Mouse (Mus musculus) forebrain, embryonic 16.5 days (tissue): ENCODE results near the gene Plxnb2. TPM values are rescaled to one million over a fixed set of nuclear protein-coding genes. Genes with fewer than 3 reads are reported as not detected.

Source experiments
- ATAC-seq: fragments of 200-750 bp; cut with Nextera tagmentation; 2 replicates; pipeline ENCODE4 v1.8.0; 2017; ENCODE audit warnings: mild to moderate bottlenecking, moderate library complexity
- H3K27ac ChIP-seq: fragments of 300-500 bp; sonication (generic); 2 replicates; pipeline ENCODE4 v1.5.1; 2014; ENCODE audit warnings: low read length, control low read depth
- H3K27me3 ChIP-seq: fragments of 300-500 bp; sonication (generic); replicated peaks from 2 replicates; pipeline ENCODE4 v1.6.1; 2014; ENCODE audit warnings: low read length; ENCODE audit not compliant: control insufficient read depth, insufficient read depth
- H3K36me3 ChIP-seq: fragments of 300-500 bp; sonication (generic); 2 replicates; pipeline ENCODE4 v1.6.1; 2014; ENCODE audit not compliant: control insufficient read depth, insufficient read depth
- H3K4me1 ChIP-seq: fragments of 300-500 bp; sonication (generic); replicated peaks from 2 replicates; pipeline ENCODE4 v1.6.1; 2014; ENCODE audit warnings: low read length; ENCODE audit not compliant: control insufficient read depth, insufficient read depth
- H3K4me2 ChIP-seq: fragments of 300-500 bp; sonication (generic); 2 replicates; pipeline ENCODE4 v1.6.1; 2014; ENCODE audit warnings: mild to moderate bottlenecking, low read length, control low read depth
- H3K4me3 ChIP-seq: fragments of 300-500 bp; sonication (generic); replicated peaks from 2 replicates; pipeline ENCODE4 v1.5.1; 2014; ENCODE audit warnings: mild to moderate bottlenecking, low read length, control low read depth
- H3K9ac ChIP-seq: fragments of 300-500 bp; sonication (generic); replicated peaks from 2 replicates; pipeline ENCODE4 v1.6.1; 2014; ENCODE audit warnings: low read depth, low read length, control low read depth
- H3K9me3 ChIP-seq: fragments of 300-500 bp; sonication (generic); 2 replicates; pipeline ENCODE4 v1.6.1; 2016; ENCODE audit warnings: low read length; ENCODE audit not compliant: control insufficient read depth
- WGBS: fragments of 180-500 bp; shearing (Covaris S2); extraction: QIAGEN DNeasy Blood & Tissue Kit; methylation state at CpG from one replicate; pipeline ENCODE4 v1.1.7; 2014; 5-methylcytosine and 5-hydroxymethylcytosine counted together
- polyA plus RNA-seq: library from polyadenylated mRNA; unstranded; fragments of >200 nt; fragmentation: Nextera tagmentation; extraction: Ambion mirVana; gene quantifications from 2 replicates; pipeline ENCODE4 v1.2.1, GENCODE M21; 2015

Gene Plxnb2
- polyA plus RNA-seq, 1 experiment from 2014 or later: 112 TPM

- no peak for ATAC-seq
- H3K4me3 ChIP-seq: no peak overlapping the region
- H3K27me3 ChIP-seq: no peaks in the 10 kb centered on the region
- 89% methylated on average over 4 of the region's 4 CpGs for WGBS
- H3K9me3 ChIP-seq: no peaks in the 10 kb centered on the region; the same call in 1 of the 2 replicates
- peaks cover 7% of the 10 kb centered on the region for H3K4me1 ChIP-seq
- no peak overlapping the region for H3K27ac ChIP-seq
- no peak overlapping the region for H3K9ac ChIP-seq
- H3K36me3 ChIP-seq: no peaks in the 10 kb centered on the region
- H3K4me2 ChIP-seq: no peak overlapping the region
Observed at GRCm38 (mm10) chr15:89207457-89207856, 26.9 kb upstream of the Plxnb2 start.

GRCm38 (mm10) chr15:89197056-89197455 is 16.5 kb upstream of the Plxnb2 start:
- H3K27me3 ChIP-seq: no peaks in the 10 kb centered on the region
- peaks cover 14% of the 10 kb centered on the region for H3K4me1 ChIP-seq
- peak overlapping the region; percentile 98 for H3K27ac ChIP-seq
- no peaks in the 10 kb centered on the region for H3K36me3 ChIP-seq
- H3K4me2 ChIP-seq: peak overlapping the region; percentile 82
- WGBS: 73% methylated on average over 15 of the region's 15 CpGs
- no peaks in the 10 kb centered on the region for H3K9me3 ChIP-seq
- ATAC-seq: no peak
- H3K4me3 ChIP-seq: peak overlapping the region; percentile 100
- H3K9ac ChIP-seq: peak overlapping the region; percentile 99

GRCm38 (mm10) chr15:89196313-89196706 is 15.7 kb upstream of the Plxnb2 start, which contains the start of gene Dennd6b:
Gene Dennd6b, minus strand, starts transcription at chr15:89196496.
- H3K27me3 ChIP-seq: no peaks in the 10 kb centered on the region
- no peaks in the 10 kb centered on the region for H3K36me3 ChIP-seq
- no peaks in the 10 kb centered on the region for H3K9me3 ChIP-seq
- peak within 1 kb of the TSS; percentile 99 for H3K9ac ChIP-seq
- H3K4me3 ChIP-seq: peak within 1 kb of the TSS; percentile 100
- H3K27ac ChIP-seq: peak within 1 kb of the TSS; percentile 98
- H3K4me1 ChIP-seq: peaks cover 14% of the 10 kb centered on the region
- WGBS: under 1% methylated on average over 38 of the region's 38 CpGs
- peak within 1 kb of the TSS; percentile 82 for H3K4me2 ChIP-seq
- ATAC-seq: peak; percentile 99

GRCm38 (mm10) chr15:89195690-89196312 is 15.2 kb upstream of the Plxnb2 start:
- no peaks in the 10 kb centered on the region for H3K36me3 ChIP-seq
- peak overlapping the region; percentile 82 for H3K4me2 ChIP-seq
- peak; percentile 93 for ATAC-seq
- H3K27me3 ChIP-seq: no peaks in the 10 kb centered on the region
- H3K9ac ChIP-seq: peak overlapping the region; percentile 99
- peak overlapping the region; percentile 98 for H3K27ac ChIP-seq
- no peaks in the 10 kb centered on the region for H3K9me3 ChIP-seq
- peak overlapping the region; percentile 100 for H3K4me3 ChIP-seq
- peaks cover 14% of the 10 kb centered on the region for H3K4me1 ChIP-seq
- under 1% methylated on average over 25 of the region's 25 CpGs for WGBS

- H3K9ac ChIP-seq: peak overlapping the region; percentile 99
- WGBS: 31% methylated on average over 6 of the region's 6 CpGs
Observed at GRCm38 (mm10) chr15:89195261-89195681, 14.7 kb upstream of the Plxnb2 start.

GRCm38 (mm10) chr15:89184937-89185227 is 4.3 kb upstream of the Plxnb2 start:
- Histone ChIP-seq H3K9ac (no peak overlapping the region), H3K4me1 (peaks cover 29% of the 10 kb centered on the region), H3K27me3 (no peaks in the 10 kb centered on the region), H3K27ac (peak overlapping the region; percentile 19; the same call in 1 of the 2 replicates), H3K4me2 (no peak overlapping the region), H3K36me3 (peaks cover 4% of the 10 kb centered on the region; the same call in 1 of the 2 replicates), H3K4me3 (no peak overlapping the region), H3K9me3 (no peaks in the 10 kb centered on the region)
- no peak for ATAC-seq
- WGBS: 60% methylated on average over 5 of the region's 5 CpGs

More at GRCm38 (mm10) chr15:89195261-89195681, 14.7 kb upstream of the Plxnb2 start:
- Histone ChIP-seq H3K4me1 (peaks cover 14% of the 10 kb centered on the region), H3K27ac (peak overlapping the region; percentile 98), H3K36me3 (no peaks in the 10 kb centered on the region), H3K9me3 (no peaks in the 10 kb centered on the region), H3K27me3 (no peaks in the 10 kb centered on the region), H3K4me2 (peak overlapping the region; percentile 82), H3K4me3 (peak overlapping the region; percentile 100)
- ATAC-seq: no peak

GRCm38 (mm10) chr15:89184141-89184936 is 3.8 kb upstream of the Plxnb2 start:
- H3K9me3 ChIP-seq: no peaks in the 10 kb centered on the region
- no peak overlapping the region for H3K4me3 ChIP-seq
- H3K4me2 ChIP-seq: no peak overlapping the region
- ATAC-seq: no peak
- H3K9ac ChIP-seq: no peak overlapping the region
- 24% methylated on average over 5 of the region's 5 CpGs for WGBS
- no peaks in the 10 kb centered on the region for H3K27me3 ChIP-seq
- H3K27ac ChIP-seq: peak overlapping the region; percentile 19
- peaks cover 32% of the 10 kb centered on the region for H3K4me1 ChIP-seq
- H3K36me3 ChIP-seq: peaks cover 1% of the 10 kb centered on the region; the same call in 1 of the 2 replicates

GRCm38 (mm10) chr15:89182842-89183241 is 2.3 kb upstream of the Plxnb2 start:
- Histone ChIP-seq H3K4me3 (no peak overlapping the region), H3K36me3 (no peaks in the 10 kb centered on the region), H3K4me2 (no peak overlapping the region), H3K27ac (peak overlapping the region; percentile 63), H3K9me3 (no peaks in the 10 kb centered on the region), H3K27me3 (no peaks in the 10 kb centered on the region), H3K9ac (no peak overlapping the region), H3K4me1 (peaks cover 47% of the 10 kb centered on the region)
- 60% methylated on average over 5 of the region's 5 CpGs for WGBS
- ATAC-seq: no peak

GRCm38 (mm10) chr15:89182328-89182741 is 1.7 kb upstream of the Plxnb2 start:
- H3K27me3 ChIP-seq: no peaks in the 10 kb centered on the region
- no peak for ATAC-seq
- peaks cover 52% of the 10 kb centered on the region for H3K4me1 ChIP-seq
- H3K27ac ChIP-seq: peak overlapping the region; percentile 63
- H3K9me3 ChIP-seq: no peaks in the 10 kb centered on the region
- no peak overlapping the region for H3K4me2 ChIP-seq
- H3K4me3 ChIP-seq: no peak overlapping the region
- H3K36me3 ChIP-seq: no peaks in the 10 kb centered on the region
- 45% methylated on average over 6 of the region's 6 CpGs for WGBS
- no peak overlapping the region for H3K9ac ChIP-seq
